Comparison of ENCODE assay signal across 1 mouse cellular context in the genomic region with DNA sequence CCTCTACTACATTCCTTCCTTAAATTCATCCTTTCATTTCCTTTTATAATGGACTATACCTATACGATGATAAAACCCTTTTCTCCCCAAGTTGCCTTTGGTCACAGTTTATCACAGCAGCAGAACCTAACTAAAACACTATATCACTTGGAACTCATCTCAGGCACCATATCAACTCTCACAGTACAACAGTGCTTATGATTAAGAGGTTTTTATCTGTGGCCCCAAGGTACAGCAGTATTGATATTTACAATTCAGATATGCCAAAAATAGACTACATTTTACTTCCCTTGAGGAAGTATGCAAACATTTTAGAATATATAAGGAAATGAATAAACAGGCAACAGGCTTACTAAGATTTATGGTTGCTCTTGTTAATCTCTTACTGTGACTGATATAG.
TF ChIP-seq lines count a peak whose summit lies in the region.

No protein-coding gene starts in this region.

TF ChIP-seq in MEL, 35 proteins besides CTCF, POLR2A, EP300 and RAD21 (continued from another document):
- TF ChIP-seq JUND (IDR thresholded peaks at IDR 0.05; ENCODE audit: low read depth, low read length) (no peak), MEF2A (IDR thresholded peaks at IDR 0.05; ENCODE audit: extremely low read depth, insufficient replicate concordance, low read depth, low read length, poor library complexity, severe bottlenecking) (peak; percentile 90; the same call in 1 of the 2 replicates), ETS1 (IDR thresholded peaks at IDR 0.05; ENCODE audit: low read depth, low read length) (0 out of 2 replicates have a peak, but pooled peaks have one; percentile 31), GATA1 (IDR thresholded peaks at IDR 0.05; ENCODE audit: low read depth, low read length) (peak; percentile 65), UBTF (IDR thresholded peaks at IDR 0.05; ENCODE audit: borderline replicate concordance, insufficient read depth, low read depth, low read length) (no peak), TCF12 (IDR thresholded peaks at IDR 0.05; ENCODE audit: low read depth, low read length) (peak; percentile 81), ZC3H11A (IDR thresholded peaks at IDR 0.05; ENCODE audit: low read depth, low read length) (no peak), HCFC1 (IDR thresholded peaks at IDR 0.05; ENCODE audit: low read depth, low read length) (no peak)
